Mouse (Mus musculus): Measurements from ENCODE around the gene Pld5. TPM values are rescaled to one million over a fixed set of nuclear protein-coding genes. Genes with fewer than 3 reads are reported as not detected.

The Pld5 gene
- polyA plus RNA-seq, 1 experiment: not detected

- no peak overlapping the region for H3K4me3 ChIP-seq (ENCODE audit: insufficient read depth, low read depth, low read length)
- no peak overlapping the region for H3K27ac ChIP-seq (replicated peaks; ENCODE audit: low read depth, low read length)
- H3K4me1 ChIP-seq (ENCODE audit: control insufficient read depth, insufficient read depth, insufficient read length, low read length): no peaks in the 10 kb centered on the region
Measured at GRCm38 (mm10) chr1:176036028-176036427, 239.1 kb downstream of the Pld5 start.

GRCm38 (mm10) chr1:176034699-176035098 is 240.4 kb downstream of the Pld5 start:
- no peak overlapping the region for H3K27ac ChIP-seq (replicated peaks; ENCODE audit: low read depth, low read length)
- no peak overlapping the region for H3K4me3 ChIP-seq (ENCODE audit: insufficient read depth, low read depth, low read length)
- H3K4me1 ChIP-seq (ENCODE audit: control insufficient read depth, insufficient read depth, insufficient read length, low read length): no peaks in the 10 kb centered on the region

- Histone ChIP-seq H3K4me3 (ENCODE audit: insufficient read depth, low read depth, low read length) (no peak overlapping the region), H3K27ac (replicated peaks; ENCODE audit: low read depth, low read length) (no peak overlapping the region), H3K4me1 (ENCODE audit: control insufficient read depth, insufficient read depth, insufficient read length, low read length) (no peaks in the 10 kb centered on the region)
Measured at GRCm38 (mm10) chr1:176033698-176034097, 241.4 kb downstream of the Pld5 start.

- Histone ChIP-seq H3K4me1 (ENCODE audit: control insufficient read depth, insufficient read depth, insufficient read length, low read length) (no peaks in the 10 kb centered on the region), H3K4me3 (ENCODE audit: insufficient read depth, low read depth, low read length) (no peak overlapping the region), H3K27ac (replicated peaks; ENCODE audit: low read depth, low read length) (no peak overlapping the region)
Measured at GRCm38 (mm10) chr1:176029063-176029462, 246.0 kb downstream of the Pld5 start.

GRCm38 (mm10) chr1:176028397-176028796 is 246.7 kb downstream of the Pld5 start:
- Histone ChIP-seq H3K27ac (replicated peaks; ENCODE audit: low read depth, low read length) (no peak overlapping the region), H3K4me1 (ENCODE audit: control insufficient read depth, insufficient read depth, insufficient read length, low read length) (no peaks in the 10 kb centered on the region), H3K4me3 (ENCODE audit: insufficient read depth, low read depth, low read length) (no peak overlapping the region)

GRCm38 (mm10) chr1:176024501-176024900 is 250.6 kb downstream of the Pld5 start:
- Histone ChIP-seq H3K27ac (replicated peaks; ENCODE audit: low read depth, low read length) (no peak overlapping the region), H3K4me1 (ENCODE audit: control insufficient read depth, insufficient read depth, insufficient read length, low read length) (no peaks in the 10 kb centered on the region), H3K4me3 (ENCODE audit: insufficient read depth, low read depth, low read length) (no peak overlapping the region)

GRCm38 (mm10) chr1:176018523-176018922 is 256.6 kb downstream of the Pld5 start:
- H3K27ac ChIP-seq (replicated peaks; ENCODE audit: low read depth, low read length): no peak overlapping the region
- no peak overlapping the region for H3K4me3 ChIP-seq (ENCODE audit: insufficient read depth, low read depth, low read length)
- no peaks in the 10 kb centered on the region for H3K4me1 ChIP-seq (ENCODE audit: control insufficient read depth, insufficient read depth, insufficient read length, low read length)

GRCm38 (mm10) chr1:176016076-176016475 is 259.0 kb downstream of the Pld5 start:
- no peak overlapping the region for H3K4me3 ChIP-seq (ENCODE audit: insufficient read depth, low read depth, low read length)
- no peaks in the 10 kb centered on the region for H3K4me1 ChIP-seq (ENCODE audit: control insufficient read depth, insufficient read depth, insufficient read length, low read length)
- H3K27ac ChIP-seq (replicated peaks; ENCODE audit: low read depth, low read length): no peak overlapping the region

- Histone ChIP-seq H3K27ac (replicated peaks; ENCODE audit: low read depth, low read length) (no peak overlapping the region), H3K4me3 (ENCODE audit: insufficient read depth, low read depth, low read length) (no peak overlapping the region), H3K4me1 (ENCODE audit: control insufficient read depth, insufficient read depth, insufficient read length, low read length) (no peaks in the 10 kb centered on the region)
Measured at GRCm38 (mm10) chr1:176013497-176014268, 261.4 kb downstream of the Pld5 start.

- Histone ChIP-seq H3K4me3 (ENCODE audit: insufficient read depth, low read depth, low read length) (no peak overlapping the region), H3K4me1 (ENCODE audit: control insufficient read depth, insufficient read depth, insufficient read length, low read length) (no peaks in the 10 kb centered on the region), H3K27ac (replicated peaks; ENCODE audit: low read depth, low read length) (no peak overlapping the region)
Measured at GRCm38 (mm10) chr1:176011535-176011934, 263.6 kb downstream of the Pld5 start.

DNA sequence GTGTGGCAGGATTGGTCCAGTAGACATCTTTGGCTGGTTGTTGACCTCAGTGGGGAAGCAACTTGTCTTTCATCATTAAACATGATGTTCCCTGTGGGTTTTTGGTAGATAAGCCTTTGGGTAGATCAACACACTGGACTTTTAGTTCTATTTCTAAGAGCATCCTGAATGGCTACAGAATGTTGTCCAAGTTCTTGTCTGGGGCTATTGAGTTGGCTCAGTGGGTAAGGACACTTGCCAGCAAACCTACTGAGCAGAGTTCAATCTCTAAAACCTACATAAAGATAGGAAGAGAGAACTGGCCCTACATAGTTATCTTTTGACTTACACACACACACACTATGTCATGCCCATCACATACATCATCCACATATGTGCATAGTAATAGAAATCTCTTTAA is 264.0 kb downstream of the Pld5 start:
- H3K4me3 ChIP-seq (ENCODE audit: insufficient read depth, low read depth, low read length): no peak overlapping the region
- no peak overlapping the region for H3K27ac ChIP-seq (replicated peaks; ENCODE audit: low read depth, low read length)
- no peaks in the 10 kb centered on the region for H3K4me1 ChIP-seq (ENCODE audit: control insufficient read depth, insufficient read depth, insufficient read length, low read length)

- Histone ChIP-seq H3K4me1 (ENCODE audit: control insufficient read depth, insufficient read depth, insufficient read length, low read length) (no peaks in the 10 kb centered on the region), H3K4me3 (ENCODE audit: insufficient read depth, low read depth, low read length) (no peak overlapping the region), H3K27ac (replicated peaks; ENCODE audit: low read depth, low read length) (no peak overlapping the region)
Measured at GRCm38 (mm10) chr1:176008411-176008810, 266.7 kb downstream of the Pld5 start.

DNA sequence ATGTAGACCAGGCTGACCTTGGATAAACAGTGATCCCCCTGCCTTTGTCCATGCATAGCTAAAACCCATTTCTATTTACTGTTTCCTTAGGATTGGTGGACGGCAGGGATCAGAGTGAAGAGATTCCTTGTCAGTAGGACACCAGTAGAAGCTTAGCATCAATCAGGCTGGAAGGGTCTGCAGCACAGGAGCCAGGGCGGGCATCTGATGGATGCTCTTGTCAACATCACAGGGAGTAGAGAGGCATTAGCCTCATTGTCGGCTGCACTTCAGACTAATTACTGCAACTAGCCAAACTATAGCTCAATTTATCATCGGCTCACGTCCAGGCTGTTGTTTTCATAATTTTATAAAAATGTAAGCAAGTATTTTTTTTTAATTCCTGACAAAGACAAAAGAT is 274.5 kb downstream of the Pld5 start:
- H3K27ac ChIP-seq (replicated peaks; ENCODE audit: low read depth, low read length): no peak overlapping the region
- H3K4me1 ChIP-seq (ENCODE audit: control insufficient read depth, insufficient read depth, insufficient read length, low read length): no peaks in the 10 kb centered on the region
- H3K4me3 ChIP-seq (ENCODE audit: insufficient read depth, low read depth, low read length): no peak overlapping the region

DNA sequence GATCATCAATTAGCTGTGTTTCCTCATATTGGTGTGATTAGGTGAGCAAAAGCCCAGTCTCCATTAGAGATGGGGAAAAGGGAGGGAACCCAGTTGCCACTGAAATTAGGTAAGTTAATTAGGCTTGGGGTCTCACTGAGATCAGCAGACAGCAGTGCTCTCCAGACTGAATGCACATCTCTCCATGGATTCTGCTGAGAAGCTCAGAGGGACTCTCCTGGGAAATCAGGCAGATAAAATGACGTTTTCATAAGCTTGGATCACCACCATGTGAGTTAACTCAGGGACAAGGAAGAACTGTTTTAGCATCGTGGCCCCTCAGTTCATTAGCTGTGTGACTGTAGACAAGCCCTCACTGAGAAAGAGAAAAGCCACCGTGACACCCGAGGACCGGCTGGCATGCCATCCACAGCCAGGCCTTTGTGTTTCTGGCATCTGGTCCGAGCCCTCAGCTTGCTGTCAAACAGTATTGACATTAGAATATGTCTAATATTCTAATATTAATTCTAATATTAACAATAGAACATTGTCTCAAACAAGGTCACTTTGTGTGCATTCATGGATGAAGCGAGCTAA is 277.9 kb downstream of the Pld5 start:
- Histone ChIP-seq H3K4me1 (ENCODE audit: control insufficient read depth, insufficient read depth, insufficient read length, low read length) (no peaks in the 10 kb centered on the region), H3K27ac (replicated peaks; ENCODE audit: low read depth, low read length) (no peak overlapping the region), H3K4me3 (ENCODE audit: insufficient read depth, low read depth, low read length) (no peak overlapping the region)

DNA sequence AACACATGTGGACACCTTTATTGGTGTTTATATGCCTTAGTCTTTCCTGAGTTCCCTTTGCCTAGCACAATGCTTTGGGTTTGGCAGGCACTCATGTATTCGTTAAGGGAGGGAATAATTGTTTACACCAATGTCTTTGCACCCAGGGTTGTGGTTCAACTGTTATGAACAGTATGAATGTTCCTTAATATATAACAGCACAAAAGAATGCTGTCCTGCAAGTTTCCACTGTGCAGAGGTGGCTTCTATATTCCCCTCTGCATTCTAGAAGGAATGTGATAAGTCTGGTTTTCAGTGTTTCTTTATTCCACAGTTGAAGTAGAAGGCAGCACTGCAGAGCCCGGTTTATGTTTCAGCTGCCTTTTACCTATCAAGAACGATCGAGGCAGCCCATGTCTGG is 286.2 kb downstream of the Pld5 start:
- no peak overlapping the region for H3K4me3 ChIP-seq (ENCODE audit: insufficient read depth, low read depth, low read length)

DNA sequence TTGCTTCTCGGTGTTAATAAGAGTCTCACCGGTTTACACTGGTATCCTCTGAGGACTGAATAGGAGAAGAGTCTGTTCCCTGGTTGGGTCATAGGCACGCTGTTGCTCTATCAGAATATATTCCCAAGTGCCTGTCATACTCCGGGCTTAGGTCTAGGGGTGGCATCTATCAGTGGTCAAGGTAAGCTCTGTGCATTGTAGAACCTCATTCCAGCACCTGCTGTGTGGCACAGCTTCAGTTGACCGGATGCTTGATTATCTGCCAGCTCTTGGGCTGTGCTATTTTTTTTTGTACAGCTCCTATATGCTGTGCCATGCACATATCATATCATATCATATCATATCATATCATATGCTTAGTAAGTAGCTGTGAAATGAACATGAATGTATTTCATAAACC is 286.7 kb downstream of the Pld5 start:
- no peak overlapping the region for H3K27ac ChIP-seq (replicated peaks; ENCODE audit: low read depth, low read length)
- no peaks in the 10 kb centered on the region for H3K4me1 ChIP-seq (ENCODE audit: control insufficient read depth, insufficient read depth, insufficient read length, low read length)

More for the DNA sequence above, 286.2 kb downstream of the Pld5 start:
- H3K4me1 ChIP-seq (ENCODE audit: control insufficient read depth, insufficient read depth, insufficient read length, low read length): no peaks in the 10 kb centered on the region
- H3K27ac ChIP-seq (replicated peaks; ENCODE audit: low read depth, low read length): no peak overlapping the region

More for the DNA sequence above, 286.7 kb downstream of the Pld5 start:
- H3K4me3 ChIP-seq (ENCODE audit: insufficient read depth, low read depth, low read length): no peak overlapping the region
